Mouse (Mus musculus): ENCODE measurements around the gene Clcn1.

- TF ChIP-seq CTCF (conservative IDR thresholded peaks at IDR 0.05; ENCODE audit: low read length) (no peak), NANOG (IDR thresholded peaks at IDR 0.05; ENCODE audit: borderline replicate concordance, low read length) (no peak), POU5F1 (IDR thresholded peaks at IDR 0.05; ENCODE audit: borderline replicate concordance, low read length) (no peak)
Observed at GRCm38 (mm10) chr6:42356913-42357312, 70.4 kb downstream of the Clcn1 start.

Measured in E14TG2a.4 (cell line).